Comparison of ENCODE assay signal across 25 mouse cellular contexts in genomic region chr2:22679944-22680343, GRCm38 (mm10). TPM values are rescaled to one million over a fixed set of nuclear protein-coding genes. Genes with fewer than 3 reads are reported as not detected.
DNase-seq lines count a peak whose midpoint lies in the region; ATAC-seq and TF ChIP-seq lines count a peak whose summit lies in the region.
"Had no signal": no experiment of that assay in that cellular context is flagged by ENCODE, and none has a peak within 500 bp of the region (broad histone marks: within the 10 kb centered on the region; RNA-seq: fewer than 3 reads in every experiment).

No protein-coding gene starts in this region.

- no peaks in the 10 kb centered on the region for H3K4me1 ChIP-seq in forebrain, postnatal 0 days (ENCODE audit: insufficient read depth)
- no peaks in the 10 kb centered on the region for H3K4me1 ChIP-seq in forebrain, embryonic 12.5 days
- H3K4me1 ChIP-seq: hindbrain, embryonic 15.5 days; intestine, embryonic 15.5 days; midbrain, embryonic 10.5 days; neural tube, embryonic 15.5 days had no signal

- 53% methylated on average over 4 of the region's 4 CpGs for WGBS in forebrain, postnatal 0 days
- 59% methylated on average over 4 of the region's 4 CpGs for WGBS in forebrain, embryonic 12.5 days

- H3K4me3 ChIP-seq in forebrain, postnatal 0 days (ENCODE audit: low read depth, low read length), result no peak overlapping the region
- no peak overlapping the region for H3K4me3 ChIP-seq in forebrain, embryonic 12.5 days (replicated peaks)
- H3K4me3 ChIP-seq: heart, adult 2 months; hindbrain, embryonic 15.5 days; intestine, embryonic 15.5 days; midbrain, embryonic 10.5 days; neural tube, embryonic 15.5 days had no signal

- H3K4me2 ChIP-seq in forebrain, postnatal 0 days (ENCODE audit: low read depth), result no peak overlapping the region
- H3K4me2 ChIP-seq in forebrain, embryonic 12.5 days, result no peak overlapping the region
- H3K4me2 ChIP-seq: hindbrain, embryonic 15.5 days; intestine, embryonic 15.5 days; liver, embryonic 11.5 days; neural tube, embryonic 15.5 days had no signal

- H3K9ac ChIP-seq in forebrain, postnatal 0 days, result no peak overlapping the region
- H3K9ac ChIP-seq in forebrain, embryonic 12.5 days, result no peak overlapping the region
- H3K9ac ChIP-seq: hindbrain, embryonic 15.5 days; intestine, embryonic 15.5 days; neural tube, embryonic 15.5 days had no signal

- TF ChIP-seq CTCF in forebrain, postnatal 0 days (IDR thresholded peaks at IDR 0.05; ENCODE audit: low read depth), result no peak

- no peaks in the 10 kb centered on the region for H3K27me3 ChIP-seq in forebrain, postnatal 0 days (ENCODE audit: insufficient read depth, low read length)
- H3K27me3 ChIP-seq in forebrain, embryonic 12.5 days, result no peaks in the 10 kb centered on the region
- H3K27me3 ChIP-seq: CH12.LX; hindbrain, embryonic 15.5 days; intestine, embryonic 15.5 days; neural tube, embryonic 15.5 days had no signal

- H3K36me3 ChIP-seq in forebrain, postnatal 0 days (ENCODE audit: insufficient read depth), result no peaks in the 10 kb centered on the region
- no peaks in the 10 kb centered on the region for H3K36me3 ChIP-seq in forebrain, embryonic 12.5 days (replicated peaks)
- H3K36me3 ChIP-seq: G1E; intestine, embryonic 15.5 days; midbrain, embryonic 10.5 days; neural tube, embryonic 15.5 days had no signal

- ATAC-seq in forebrain, postnatal 0 days, result peak; percentile 85
- no peak for ATAC-seq in forebrain, embryonic 12.5 days (ENCODE audit: low FRiP score)
- ATAC-seq: intestine, embryonic 15.5 days had no signal

- no peaks in the 10 kb centered on the region for H3K9me3 ChIP-seq in forebrain, postnatal 0 days (ENCODE audit: low read length)
- H3K9me3 ChIP-seq in forebrain, embryonic 12.5 days, result no peaks in the 10 kb centered on the region
- H3K9me3 ChIP-seq: G1E; hindbrain, embryonic 15.5 days; intestine, embryonic 15.5 days; midbrain, embryonic 10.5 days; neural tube, embryonic 15.5 days had no signal

- peak; percentile 20 for DNase-seq in forebrain, postnatal 0 days
- peak; percentile 14 for DNase-seq in 416B (ENCODE audit: low read depth)
- peak; percentile 31 for DNase-seq in CD4-positive, CD25-positive, alpha-beta regulatory T cell, adult 2 months (ENCODE audit: low read depth, low spot score)
- peak; percentile 63 for DNase-seq in brain, adult 2 months (ENCODE audit: low read depth, low spot score)
- no peak for DNase-seq in layer of hippocampus, adult 8-10 months (ENCODE audit: low spot score in 2 of 2)
- DNase-seq in cerebellum, postnatal 4 days (ENCODE audit: low spot score in 2 of 2), result no peak
- no peak for DNase-seq in cerebellum, adult 9-10 months
- DNase-seq: cerebellum, postnatal 14 days; gastrocnemius, postnatal 36 days; heart, adult 2 months; kidney, adult 8-10 months; kidney, postnatal 10 days; lung, adult 18-20 months; lung, postnatal 10 days; right cerebral cortex, postnatal 14 days had no signal

- H3K27ac ChIP-seq in forebrain, postnatal 0 days (ENCODE audit: low read depth, low read length), result no peak overlapping the region
- no peak overlapping the region for H3K27ac ChIP-seq in forebrain, embryonic 12.5 days
- H3K27ac ChIP-seq: heart, adult 2 months; hindbrain, embryonic 15.5 days; intestine, embryonic 15.5 days; midbrain, embryonic 10.5 days; neural tube, embryonic 15.5 days; stomach, postnatal 0 days had no signal

RNA-seq across cellular contexts. Expression of gene Gad2, which starts 57.9 kb away (rescaled TPM):
- 41.6 and 50.7 TPM in 2 replicates for total RNA-seq in forebrain, postnatal 0 days (2014; rRNA removed)
- polyA plus RNA-seq in forebrain, postnatal 0 days (2015; fragmentation: Nextera tagmentation; extraction: Ambion mirVana), result 34.6 and 50.5 TPM in 2 replicates
- polyA plus RNA-seq in forebrain, embryonic 12.5 days (2016; fragmentation: Nextera tagmentation; extraction: Ambion mirVana), result 73.0 and 80.6 TPM in 2 replicates
- 10 to 100 TPM; 71.6 to 92.9 (median 83.0) TPM for total RNA-seq in layer of hippocampus, adult 8-10 months (2022)
- total RNA-seq: gastrocnemius, postnatal 36 days; heart, adult 2 months had no signal
- polyA plus RNA-seq: G1E; heart, adult 2 months; liver, embryonic 11.5 days; thymus, postnatal 0 days had no signal

Comparison
In these comparisons a context has a peak if more than half of its experiments do, and no peak if none do; other contexts are left out.
1. DNase-seq: peak in forebrain, postnatal 0 days (single experiment), 416B (single experiment), CD4-positive, CD25-positive, alpha-beta regulatory T cell, adult 2 months (single experiment) and brain, adult 2 months (single experiment); none in layer of hippocampus, adult 8-10 months (0 of 2), cerebellum, postnatal 4 days (0 of 2) and cerebellum, adult 9-10 months (single experiment).